8 mouse cellular contexts compared by ENCODE assay signal in the genomic region with DNA sequence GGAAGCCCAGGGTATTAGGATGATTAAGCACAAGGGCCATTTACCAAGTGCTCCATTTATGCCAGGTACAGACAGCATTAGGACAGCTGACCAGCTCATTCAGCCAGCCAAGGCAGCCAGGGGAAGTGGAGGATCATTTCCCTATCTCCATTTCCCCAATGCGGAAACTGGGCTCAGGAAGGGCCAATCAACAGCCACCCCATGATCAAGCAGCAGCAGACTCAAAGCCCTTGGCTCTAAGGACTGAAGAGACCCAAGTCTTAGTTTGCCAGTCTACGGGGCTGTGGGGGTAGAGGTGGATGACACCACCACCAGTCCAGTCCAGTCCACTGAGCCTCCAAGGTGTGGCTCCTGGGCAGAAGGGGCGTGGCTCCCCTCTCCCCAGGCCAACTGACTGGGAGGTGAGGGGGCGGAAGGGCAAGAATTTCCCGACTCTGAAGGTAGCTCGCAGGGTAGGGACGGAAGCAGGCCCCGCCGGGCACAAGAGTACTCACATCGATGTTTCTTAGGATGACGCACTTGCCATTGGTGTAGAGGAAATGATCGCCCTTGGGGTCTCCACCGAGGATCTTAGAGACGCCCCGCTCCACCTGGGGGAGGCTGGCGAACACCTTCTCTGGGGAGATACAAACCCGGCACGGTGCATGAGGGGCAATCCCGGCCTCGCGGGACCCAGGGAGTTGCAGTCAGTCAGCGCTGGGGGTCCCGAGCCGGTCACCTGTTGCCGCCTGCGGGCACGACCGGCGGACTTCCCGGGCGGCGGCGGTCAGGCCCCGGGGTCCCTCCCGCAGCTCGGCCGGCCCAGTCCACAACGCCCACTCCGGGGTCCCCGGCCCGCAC. TPM values are rescaled to one million over a fixed set of nuclear protein-coding genes. Genes with fewer than 3 reads are reported as not detected.
DNase-seq lines count a peak whose midpoint lies in the region; ATAC-seq and TF ChIP-seq lines count a peak whose summit lies in the region.

No protein-coding gene starts in this region.

- in situ Hi-C loops in Patski (cut with MboI; ENCODE audit: low pct_unique_long_range_greater_than_20kb): no loop called here

- POLR2A ChIA-PET in Patski (lab: Charles Lee): interaction anchor here (0.9 to 2.5 kb wide), 5 partner anchors 10 to 81 kb away, joined by 3 to 20 read pairs (median 4); no protein-coding TSS in a partner anchor

- H3K36me3 ChIP-seq in limb, embryonic 15.5 days: peaks cover 25% of the 10 kb centered on the region
- H3K36me3 ChIP-seq in midbrain, embryonic 16.5 days (ENCODE audit: control insufficient read depth, insufficient read depth, low read length): 0 out of 2 replicates have a peak, but pooled peaks cover 4% of the 10 kb centered on the region
- peaks cover 11% of the 10 kb centered on the region for H3K36me3 ChIP-seq in stomach, postnatal 0 days (ENCODE audit: control insufficient read depth, insufficient read depth, low read length)

- peak overlapping the region; percentile 99 for H3K27ac ChIP-seq in limb, embryonic 15.5 days
- H3K27ac ChIP-seq in midbrain, embryonic 16.5 days (ENCODE audit: low read length): peak overlapping the region; percentile 87
- H3K27ac ChIP-seq in stomach, postnatal 0 days (replicated peaks): peak overlapping the region; percentile 98

- peaks cover 38% of the 10 kb centered on the region for H3K4me1 ChIP-seq in limb, embryonic 15.5 days
- H3K4me1 ChIP-seq in midbrain, embryonic 16.5 days (ENCODE audit: control insufficient read depth, insufficient read depth, low read length): peaks cover 34% of the 10 kb centered on the region
- peaks cover 14% of the 10 kb centered on the region; the same call in 1 of the 2 replicates for H3K4me1 ChIP-seq in stomach, postnatal 0 days (replicated peaks; ENCODE audit: control insufficient read depth, insufficient read depth)

- whole genome bisulfite sequencing in limb, embryonic 15.5 days: under 1% methylated on average over 27 of the region's 41 CpGs
- under 1% methylated on average over 35 of the region's 41 CpGs for WGBS in midbrain, embryonic 16.5 days
- WGBS in stomach, postnatal 0 days: under 1% methylated on average over 41 of the region's 41 CpGs

- no peaks in the 10 kb centered on the region for H3K27me3 ChIP-seq in Patski
- H3K27me3 ChIP-seq in limb, embryonic 15.5 days: no peaks in the 10 kb centered on the region
- no peaks in the 10 kb centered on the region for H3K27me3 ChIP-seq in midbrain, embryonic 16.5 days (ENCODE audit: control insufficient read depth, insufficient read depth, low read depth, low read length)
- no peaks in the 10 kb centered on the region for H3K27me3 ChIP-seq in stomach, postnatal 0 days (ENCODE audit: control insufficient read depth, insufficient read depth, low read length)

- H3K4me2 ChIP-seq in limb, embryonic 15.5 days: peak overlapping the region; percentile 83
- peak overlapping the region; percentile 81 for H3K4me2 ChIP-seq in midbrain, embryonic 16.5 days (ENCODE audit: low read length)
- peak overlapping the region; percentile 72 for H3K4me2 ChIP-seq in stomach, postnatal 0 days (replicated peaks; ENCODE audit: low read depth)

- ATAC-seq in Patski: peak; percentile 52
- no peak for ATAC-seq in limb, embryonic 15.5 days (ENCODE audit: insufficient number of reproducible peaks, low FRiP score, low TSS enrichment, low read depth)
- ATAC-seq in midbrain, embryonic 16.5 days: peak; percentile 56
- ATAC-seq in stomach, postnatal 0 days (ENCODE audit: low FRiP score, low TSS enrichment): peak; percentile 58

- DNase-seq in 3134 (ENCODE audit: extremely low read depth, insufficient read length, low spot score): peak; percentile 69
- no peak for DNase-seq in Patski (ENCODE audit: low read depth, low spot score)
- DNase-seq in cerebellum, postnatal 25 days: peak; percentile 58 to 59
- DNase-seq in gastrocnemius, postnatal 14 days: peak; percentile 30
- DNase-seq in induced T-regulatory cell, adult 2 months (ENCODE audit: low read depth): peak; percentile 81
- DNase-seq in stomach, postnatal 0 days (ENCODE audit: low spot score): peak; percentile 76

- H3K4me3 ChIP-seq in limb, embryonic 15.5 days: peak overlapping the region; percentile 92
- peak overlapping the region; percentile 96 for H3K4me3 ChIP-seq in midbrain, embryonic 16.5 days (ENCODE audit: low read depth, low read length)
- H3K4me3 ChIP-seq in stomach, postnatal 0 days (ENCODE audit: low read depth, low read length): peak overlapping the region; percentile 97

- intact Hi-C loops in gastrocnemius, postnatal 14 days (cut with DNase I; ENCODE audit: low total_unique reads): no loop called here

- CTCF ChIA-PET in Patski (lab: Charles Lee): interaction anchor here (0.7 to 2.2 kb wide), 6 partner anchors 13 to 91 kb away, joined by 3 to 5 read pairs (median 3); no protein-coding TSS in a partner anchor

- H3K9ac ChIP-seq in limb, embryonic 15.5 days: peak overlapping the region; percentile 84
- H3K9ac ChIP-seq in midbrain, embryonic 16.5 days (ENCODE audit: low read depth, low read length): peak overlapping the region; percentile 80
- peak overlapping the region; percentile 96 for H3K9ac ChIP-seq in stomach, postnatal 0 days (ENCODE audit: low read length)

- no peaks in the 10 kb centered on the region for H3K9me3 ChIP-seq in limb, embryonic 15.5 days
- no peaks in the 10 kb centered on the region for H3K9me3 ChIP-seq in midbrain, embryonic 16.5 days (replicated peaks; ENCODE audit: control insufficient read depth, low read length, poor library complexity, severe bottlenecking)
- no peaks in the 10 kb centered on the region for H3K9me3 ChIP-seq in stomach, postnatal 0 days (ENCODE audit: control insufficient read depth, low read length)

- TF ChIP-seq EP300 in stomach, postnatal 0 days (optimal IDR thresholded peaks at IDR 0.05): no peak

- TF ChIP-seq CTCF in Patski (IDR thresholded peaks at IDR 0.05): no peak
- no peak for TF ChIP-seq CTCF in stomach, postnatal 0 days (IDR thresholded peaks at IDR 0.05; ENCODE audit: low read depth)

RNA-seq across cellular contexts. Expression of a gene that starts 2.2 kb away (rescaled TPM):
- polyA plus RNA-seq in Patski (2021): 416 TPM
- total RNA-seq in gastrocnemius, postnatal 14 days (2021): 10 to 100 TPM; 73.7 to 98.4 TPM
- polyA plus RNA-seq in limb, embryonic 15.5 days (2015; fragmentation: Nextera tagmentation; extraction: Ambion mirVana): 222 and 245 TPM in 2 replicates
- 217 and 221 TPM in 2 replicates for polyA plus RNA-seq in midbrain, embryonic 16.5 days (2015; fragmentation: Nextera tagmentation; extraction: Ambion mirVana)
- 174 and 178 TPM in 2 replicates for polyA plus RNA-seq in stomach, postnatal 0 days (2015; fragmentation: Nextera tagmentation; extraction: Ambion mirVana)

RNA-seq across cellular contexts. Expression of a gene that starts 57.9 kb away (rescaled TPM):
- 2.7 TPM for polyA plus RNA-seq in Patski (2021)
- total RNA-seq in gastrocnemius, postnatal 14 days (2021): under 1 TPM; 0.86 to 0.96 TPM
- 0.35 and 0.68 TPM in 2 replicates for polyA plus RNA-seq in limb, embryonic 15.5 days (2015; fragmentation: Nextera tagmentation; extraction: Ambion mirVana)
- polyA plus RNA-seq in midbrain, embryonic 16.5 days (2015; fragmentation: Nextera tagmentation; extraction: Ambion mirVana): 0.23 and 0.73 TPM in 2 replicates
- 0.62 and 0.93 TPM in 2 replicates for polyA plus RNA-seq in stomach, postnatal 0 days (2015; fragmentation: Nextera tagmentation; extraction: Ambion mirVana)
